Mouse (Mus musculus) neutrophil, adult 5-6 weeks (primary cell): ENCODE data around the gene Kmt2d. TPM values are rescaled to one million over a fixed set of nuclear protein-coding genes. Genes with fewer than 3 reads are reported as not detected.
"Not testable (repeated sequence)": the region's sequence is repeated elsewhere in the genome, so short reads cannot be mapped to it uniquely, and the experiment has no call there.

ENCODE experiments used
- ATAC-seq: fragments of 151-379, 151-347 bp; 2 replicates; pipeline ENCODE4 v1.8.0; 2017; ENCODE audit warnings: mild to moderate bottlenecking, moderate TSS enrichment; ENCODE audit not compliant: insufficient number of reproducible peaks, poor library complexity, low FRiP score, severe bottlenecking; ENCODE audit errors: extremely low read depth
- total RNA-seq: library from RNA; stranded (forward); fragments of 200-1000 nt; gene quantifications from 2 replicates; pipeline ENCODE4 v1.2.3, GENCODE M21; 2017

Kmt2d gene
- total RNA-seq, 1 experiment from 2014 or later: 109 TPM

GRCm38 (mm10) chr15:98839161-98839560 lies 31.8 kb downstream of the Kmt2d start:
- ATAC-seq: no peak

GRCm38 (mm10) chr15:98837743-98838103 lies 33.3 kb downstream of the Kmt2d start:
- no peak for ATAC-seq

- no peak for ATAC-seq
These were observed 33.8 kb downstream of the Kmt2d start for GRCm38 (mm10) chr15:98837006-98837742.

GRCm38 (mm10) chr15:98835291-98835690 lies 35.7 kb downstream of the Kmt2d start:
- ATAC-seq: no peak

- ATAC-seq: no peak
These were observed 36.9 kb downstream of the Kmt2d start for GRCm38 (mm10) chr15:98834059-98834458.

GRCm38 (mm10) chr15:98833281-98833680 lies 37.7 kb downstream of the Kmt2d start:
- ATAC-seq: no peak

- ATAC-seq: peak; percentile 11; the same call in 1 of the 2 replicates
These were observed 38.6 kb downstream of the Kmt2d start for GRCm38 (mm10) chr15:98832161-98833058.

- ATAC-seq: peak; percentile 51
These were observed 39.3 kb downstream of the Kmt2d start for GRCm38 (mm10) chr15:98831684-98832035.

GRCm38 (mm10) chr15:98830736-98831683 lies 40.0 kb downstream of the Kmt2d start, which contains the start of gene Prkag1:
TSS of gene Prkag1 (minus strand) at chr15:98831521.
- peak; percentile 86 for ATAC-seq

GRCm38 (mm10) chr15:98827611-98828011 lies 43.4 kb downstream of the Kmt2d start:
- ATAC-seq: no peak

GRCm38 (mm10) chr15:98823434-98823833 lies 47.6 kb downstream of the Kmt2d start:
- no peak for ATAC-seq

- ATAC-seq: no peak
These were observed 48.9 kb downstream of the Kmt2d start for GRCm38 (mm10) chr15:98822147-98822546.

GRCm38 (mm10) chr15:98821403-98821802 lies 49.6 kb downstream of the Kmt2d start:
- peak; percentile 47; the same call in 1 of the 2 replicates for ATAC-seq

- no peak for ATAC-seq
These were observed 50.1 kb downstream of the Kmt2d start for GRCm38 (mm10) chr15:98820937-98821336.

- ATAC-seq: no peak
These were observed 52.8 kb downstream of the Kmt2d start for GRCm38 (mm10) chr15:98818171-98818570.

GRCm38 (mm10) chr15:98812741-98813424 lies 58.1 kb downstream of the Kmt2d start:
- ATAC-seq: no peak

GRCm38 (mm10) chr15:98810212-98810611 lies 60.8 kb downstream of the Kmt2d start:
- not testable (repeated sequence) for ATAC-seq

GRCm38 (mm10) chr15:98809390-98809789 lies 61.6 kb downstream of the Kmt2d start, which contains the start of gene Ddn:
TSS of gene Ddn (minus strand) at chr15:98809490.
- no peak for ATAC-seq
